Mouse (Mus musculus) midbrain, postnatal 0 days (tissue): ENCODE results near the gene Evi5l. TPM values are rescaled to one million over a fixed set of nuclear protein-coding genes. Genes with fewer than 3 reads are reported as not detected.

ENCODE experiments used
- ATAC-seq: fragments of 200-750 bp; cut with Nextera tagmentation; 2 replicates; pipeline ENCODE4 v1.8.0; 2017; ENCODE audit warnings: moderate number of reproducible peaks, mild to moderate bottlenecking, moderate TSS enrichment, moderate library complexity; ENCODE audit not compliant: low FRiP score
- DNase-seq: peaks from one replicate; pipeline ENCODE4 v3.0.0-alpha.2; 2015; ENCODE audit warnings: low spot score
- H3K27ac ChIP-seq: fragments of 300-500 bp; sonication (generic); 2 replicates; pipeline ENCODE4 v1.5.1; 2014; ENCODE audit warnings: low read depth, mild to moderate bottlenecking, low read length, mixed read lengths
- H3K27me3 ChIP-seq: fragments of 300-500 bp; sonication (generic); 2 replicates; pipeline ENCODE4 v1.6.1; 2014; ENCODE audit warnings: low read length, control low read depth, mixed read lengths; ENCODE audit not compliant: insufficient read depth
- H3K36me3 ChIP-seq: fragments of 300-500 bp; sonication (generic); 2 replicates; pipeline ENCODE4 v1.6.1; 2014; ENCODE audit warnings: low read length, control low read depth, mixed read lengths; ENCODE audit not compliant: insufficient read depth
- H3K4me1 ChIP-seq: fragments of 300-500 bp; sonication (generic); 2 replicates; pipeline ENCODE4 v1.6.1; 2014; ENCODE audit warnings: mild to moderate bottlenecking, control low read depth, antibody characterized with exemption, low read length, mixed read lengths; ENCODE audit not compliant: insufficient read depth
- H3K4me2 ChIP-seq: fragments of 300-500 bp; sonication (generic); 2 replicates; pipeline ENCODE4 v1.6.1; 2014; ENCODE audit warnings: low read depth, mild to moderate bottlenecking, low read length, mixed read lengths; ENCODE audit not compliant: poor library complexity, severe bottlenecking
- H3K4me3 ChIP-seq: fragments of 300-500 bp; sonication (generic); 2 replicates; pipeline ENCODE4 v1.5.1; 2014; ENCODE audit warnings: low read depth, mild to moderate bottlenecking, low read length, moderate library complexity
- H3K9ac ChIP-seq: fragments of 300-500 bp; sonication (generic); replicated peaks from 2 replicates; pipeline ENCODE4 v1.6.1; 2014; ENCODE audit warnings: mild to moderate bottlenecking, low read length, moderate library complexity, mixed read lengths; ENCODE audit not compliant: poor library complexity, severe bottlenecking
- H3K9me3 ChIP-seq: fragments of 300-500 bp; sonication (generic); 2 replicates; pipeline ENCODE4 v1.6.1; 2016; ENCODE audit warnings: low read length, control low read depth
- CTCF ChIP-seq: IDR thresholded peaks from 2 replicates; pipeline ENCODE4 v1.5.1; 2016; ENCODE audit warnings: antibody characterized with exemption, mild to moderate bottlenecking
- WGBS: fragments of 180-500 bp; shearing (Covaris S2); extraction: QIAGEN DNeasy Blood & Tissue Kit; methylation state at CpG from one replicate; pipeline ENCODE4 v1.1.7; 2014; 5-methylcytosine and 5-hydroxymethylcytosine counted together
- polyA plus RNA-seq: library from polyadenylated mRNA; unstranded; fragments of >200 nt; fragmentation: Nextera tagmentation; extraction: Ambion mirVana; gene quantifications from 2 replicates; pipeline ENCODE4 v1.2.1, GENCODE M21; 2015
- total RNA-seq: library from RNA; depleted of rRNA; stranded (reverse); fragments of >200 nt; gene quantifications from 2 replicates; pipeline ENCODE4 v1.2.3, GENCODE M21; 2014

Evi5l gene
- total and polyA plus RNA-seq, 2 experiments from 2014 or later: 108 to 238 TPM

DNA sequence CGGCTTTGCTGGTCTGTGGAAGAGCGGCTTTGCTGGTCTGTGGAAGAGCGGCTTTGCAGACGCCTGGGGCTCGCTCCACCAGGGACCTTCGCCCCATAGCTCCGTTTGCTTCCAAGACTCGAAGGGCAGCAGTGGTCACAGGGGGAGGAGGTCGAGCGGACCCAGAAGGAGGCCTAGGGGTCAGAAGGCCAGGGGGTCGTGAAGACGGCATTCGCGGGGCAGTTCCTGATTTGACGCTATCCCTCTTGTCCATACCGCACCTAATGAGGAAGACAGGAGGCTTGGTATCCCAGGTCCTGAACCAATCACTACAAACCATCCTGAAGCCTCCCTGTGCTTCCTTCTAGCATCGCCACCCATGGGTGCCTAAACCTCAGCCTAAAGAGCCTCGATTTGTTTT, 49.9 kb downstream of the Evi5l start:
- Histone ChIP-seq H3K4me1 (peaks cover 16% of the 10 kb centered on the region; the same call in 1 of the 2 replicates), H3K36me3 (no peaks in the 10 kb centered on the region), H3K4me2 (peak overlapping the region; percentile 97), H3K9ac (peak overlapping the region; percentile 91), H3K27me3 (no peaks in the 10 kb centered on the region), H3K4me3 (peak overlapping the region; percentile 70), H3K9me3 (no peaks in the 10 kb centered on the region), H3K27ac (peak overlapping the region; percentile 98)
- ATAC-seq (peak; percentile 11; the same call in 1 of the 2 replicates), DNase-seq (no peak)
- TF ChIP-seq CTCF: no peak
- 3% methylated on average over 18 of the region's 18 CpGs for WGBS

DNA sequence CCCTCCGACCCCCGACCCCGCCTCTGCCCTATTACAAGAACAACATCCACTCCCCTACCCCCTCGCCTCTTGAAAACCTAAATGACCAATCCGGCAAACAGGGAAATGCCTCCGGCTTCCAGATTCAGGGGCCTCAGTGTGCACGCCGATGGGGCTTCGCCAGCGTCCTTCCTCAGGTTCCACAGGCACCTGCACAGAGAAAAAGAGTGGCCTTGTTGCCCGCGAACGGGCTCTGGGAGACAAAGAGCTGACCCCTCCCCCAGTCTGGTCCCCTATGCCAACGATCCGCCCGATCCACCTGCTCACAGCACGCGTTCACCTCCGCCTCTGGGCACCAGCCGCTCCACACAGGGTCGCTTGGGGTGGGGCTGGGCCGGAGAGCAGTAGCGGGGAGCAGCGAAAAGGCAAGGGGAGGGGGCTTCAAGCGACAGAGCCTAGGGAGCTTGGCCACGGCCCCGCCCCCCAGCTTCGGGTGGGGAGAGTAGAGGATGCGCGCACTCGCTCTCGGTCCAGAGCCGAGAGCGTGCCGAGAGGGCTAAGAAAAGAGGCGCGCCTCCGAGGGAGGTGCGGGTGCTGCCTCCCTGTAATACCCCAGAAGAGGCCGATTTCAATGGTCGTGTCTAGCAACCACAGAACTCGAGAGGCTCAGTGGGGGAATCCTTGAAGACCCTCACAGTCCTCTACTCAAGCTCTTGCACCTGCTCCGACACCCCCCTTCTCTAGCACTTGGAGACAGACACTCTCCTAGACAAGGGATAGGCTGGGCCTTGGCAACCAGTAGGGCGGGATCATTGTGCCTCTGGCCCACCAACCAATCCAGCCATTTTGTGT, 50.6 kb downstream of the Evi5l start, which contains the start of gene Prr36:
Gene Prr36 (minus strand): TSS at position 669 of the 831 bp plus-strand sequence.
- Histone ChIP-seq H3K9ac (peak within 1 kb of the TSS; percentile 91), H3K4me1 (peaks cover 16% of the 10 kb centered on the region; the same call in 1 of the 2 replicates), H3K4me2 (peak within 1 kb of the TSS; percentile 97), H3K27ac (peak within 1 kb of the TSS; percentile 98), H3K36me3 (no peaks in the 10 kb centered on the region), H3K27me3 (no peaks in the 10 kb centered on the region), H3K4me3 (peak within 1 kb of the TSS; percentile 70), H3K9me3 (no peaks in the 10 kb centered on the region)
- no peak; the same call in 1 of the 2 replicates for TF ChIP-seq CTCF
- peak; percentile 91 for ATAC-seq
- DNase-seq: peak; percentile 94
- 1% methylated on average over 44 of the region's 44 CpGs for WGBS

DNA sequence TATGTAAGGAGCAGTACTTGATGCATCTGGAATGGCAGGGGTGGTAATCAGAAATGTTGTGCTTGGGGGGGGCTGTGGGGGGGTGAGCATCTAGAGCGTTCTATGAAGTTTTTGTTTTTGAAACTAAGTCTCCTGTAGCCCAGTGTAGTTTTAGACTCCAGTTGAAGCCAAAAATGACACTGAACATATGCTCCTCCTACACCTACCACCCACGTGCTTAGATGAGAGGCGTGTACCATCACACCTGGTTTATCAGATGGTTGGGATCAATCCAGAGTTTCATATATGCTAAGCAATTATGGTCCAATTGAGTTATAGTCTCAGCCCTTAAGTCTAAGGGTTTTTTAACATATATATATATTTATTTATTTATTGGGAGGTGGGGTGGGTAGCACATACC, 53.2 kb downstream of the Evi5l start:
- no peaks in the 10 kb centered on the region for H3K9me3 ChIP-seq
- TF ChIP-seq CTCF: no peak
- H3K9ac ChIP-seq: no peak overlapping the region
- ATAC-seq (no peak), DNase-seq (no peak)
- H3K27me3 ChIP-seq: no peaks in the 10 kb centered on the region
- peaks cover 10% of the 10 kb centered on the region; the same call in 1 of the 2 replicates for H3K4me1 ChIP-seq
- H3K27ac ChIP-seq: no peak overlapping the region
- WGBS: 99% methylated on average over 3 of the region's 3 CpGs
- no peak overlapping the region for H3K4me3 ChIP-seq
- H3K4me2 ChIP-seq: no peak overlapping the region
- H3K36me3 ChIP-seq: no peaks in the 10 kb centered on the region

DNA sequence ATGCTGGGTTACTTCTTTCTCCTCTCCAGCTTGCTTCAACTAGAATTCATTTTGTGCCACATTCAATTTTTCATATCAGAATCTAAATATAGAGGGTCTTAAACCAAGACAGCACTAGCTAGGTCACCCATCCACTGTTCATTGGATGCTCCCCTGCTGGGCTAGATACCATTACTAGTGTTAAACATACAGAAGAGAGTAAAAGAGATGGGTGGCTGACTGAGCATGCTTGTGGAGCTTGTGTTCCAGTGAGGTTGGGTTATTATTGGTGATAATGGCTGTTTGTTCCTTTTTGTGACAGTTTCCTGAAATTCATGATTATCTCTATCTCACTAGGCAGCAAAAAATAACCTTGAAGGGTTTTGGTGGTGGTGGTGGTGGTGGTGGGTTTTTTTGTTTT, 55.7 kb downstream of the Evi5l start:
- TF ChIP-seq CTCF: no peak
- Histone ChIP-seq H3K9me3 (no peaks in the 10 kb centered on the region), H3K4me1 (no peaks in the 10 kb centered on the region), H3K4me2 (no peak overlapping the region), H3K4me3 (no peak overlapping the region), H3K27ac (no peak overlapping the region), H3K9ac (no peak overlapping the region), H3K27me3 (peaks cover 7% of the 10 kb centered on the region), H3K36me3 (no peaks in the 10 kb centered on the region)
- no peak for ATAC-seq
- no peak for DNase-seq

DNA sequence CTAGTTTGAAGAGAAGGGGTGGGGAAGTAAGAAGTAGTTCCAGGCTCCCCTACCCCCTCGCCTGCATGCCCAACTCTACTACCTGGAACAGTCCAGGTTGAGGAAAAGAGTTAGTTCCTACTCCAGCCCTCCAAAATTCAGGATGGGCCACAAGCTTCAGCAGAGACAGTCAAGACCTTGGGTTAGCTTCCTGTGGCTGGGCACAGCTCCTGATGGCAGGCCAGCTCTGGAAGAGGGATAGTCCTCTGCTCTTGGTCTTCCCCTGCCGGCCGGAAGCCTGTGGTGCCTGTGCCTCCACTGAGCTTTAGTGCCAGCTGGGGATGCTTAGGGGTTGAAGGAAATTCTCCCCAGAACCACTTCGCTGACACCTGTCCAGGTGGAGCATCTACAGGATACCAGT, 60.0 kb downstream of the Evi5l start:
- Histone ChIP-seq H3K4me3 (no peak overlapping the region), H3K4me2 (peak overlapping the region; percentile 9; the same call in 1 of the 2 replicates)
- whole genome bisulfite sequencing: 23% methylated on average over 4 of the region's 4 CpGs

DNA sequence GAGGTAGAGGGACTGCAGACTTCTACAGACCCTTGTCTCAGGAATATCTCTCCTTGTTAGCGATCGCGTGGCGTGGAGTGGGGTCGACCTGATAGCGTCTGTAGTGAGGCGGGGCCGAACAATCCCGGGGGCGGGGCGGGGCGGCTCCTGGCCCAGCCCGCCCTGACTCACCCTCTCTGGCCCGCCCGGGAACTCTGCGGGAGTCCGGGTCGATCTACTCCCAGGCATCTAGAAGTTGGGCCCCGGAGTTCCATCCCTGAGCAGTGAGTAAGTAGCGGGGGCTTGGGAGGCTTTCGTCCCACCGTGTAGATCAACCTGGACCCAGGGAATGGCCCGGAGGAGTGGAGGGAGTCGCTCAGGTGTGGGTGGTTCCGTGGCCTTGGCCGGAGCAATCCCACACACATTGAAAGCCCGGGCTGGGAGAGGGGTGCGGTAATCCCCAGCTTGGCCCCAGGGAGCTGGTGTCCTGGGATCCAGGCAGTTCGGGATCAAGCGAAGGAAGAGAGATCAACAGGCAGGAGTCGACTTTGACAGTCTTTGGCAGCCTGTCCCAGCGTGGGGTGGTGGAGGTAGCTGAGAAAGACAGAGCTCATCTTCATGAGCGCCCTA, 60.5 kb downstream of the Evi5l start, which contains the start of gene Lrrc8e:
Gene Lrrc8e (plus strand): TSS at position 89 of the 609 bp plus-strand sequence.
- 5% methylated on average over 30 of the region's 33 CpGs for WGBS
- peak within 1 kb of the TSS; percentile 9 for H3K4me2 ChIP-seq
- H3K27ac ChIP-seq: no peak within 1 kb of the TSS
- TF ChIP-seq CTCF: no peak
- DNase-seq: no peak
- no peaks in the 10 kb centered on the region for H3K4me1 ChIP-seq
- H3K4me3 ChIP-seq: no peak within 1 kb of the TSS
- no peaks in the 10 kb centered on the region for H3K36me3 ChIP-seq
- no peaks in the 10 kb centered on the region for H3K9me3 ChIP-seq
- peaks cover 7% of the 10 kb centered on the region for H3K27me3 ChIP-seq
- ATAC-seq: peak; percentile 38; the same call in 1 of the 2 replicates
- no peak within 1 kb of the TSS for H3K9ac ChIP-seq

More for the DNA sequence above, 60.0 kb downstream of the Evi5l start:
- Histone ChIP-seq H3K27ac (no peak overlapping the region), H3K4me1 (no peaks in the 10 kb centered on the region), H3K27me3 (peaks cover 7% of the 10 kb centered on the region), H3K36me3 (no peaks in the 10 kb centered on the region), H3K9ac (no peak overlapping the region), H3K9me3 (no peaks in the 10 kb centered on the region)
- no peak for TF ChIP-seq CTCF
- DNase-seq (no peak), ATAC-seq (no peak)
